ENCODE assay signal across 8 mouse cellular contexts in genomic region chr8:120322956-120323448, GRCm38 (mm10).
DNase-seq lines count a peak whose midpoint lies in the region; ATAC-seq lines count a peak whose summit lies in the region.

No protein-coding gene starts in this region.

- no peak overlapping the region for H3K4me2 ChIP-seq in embryonic facial prominence, embryonic 15.5 days (replicated peaks)

- peak; percentile 35 for ATAC-seq in embryonic facial prominence, embryonic 15.5 days (ENCODE audit: insufficient number of reproducible peaks, low FRiP score, low TSS enrichment, low read depth)
- ATAC-seq in hematopoietic stem cell, adult 5-6 weeks (replicated peaks in 1 of 2; ENCODE audit: insufficient read depth in 1 of 2, low FRiP score in 2 of 2, low TSS enrichment in 1 of 2, low read depth in 1 of 2, poor library complexity in 2 of 2, severe bottlenecking in 2 of 2), result peak; percentile 59 to 71

- H3K9me3 ChIP-seq in embryonic facial prominence, embryonic 15.5 days (replicated peaks), result no peaks in the 10 kb centered on the region

- H3K27me3 ChIP-seq in embryonic facial prominence, embryonic 15.5 days, result no peaks in the 10 kb centered on the region

- H3K4me3 ChIP-seq in embryonic facial prominence, embryonic 15.5 days (replicated peaks), result no peak overlapping the region
- H3K4me3 ChIP-seq in macrophage (ENCODE audit: inconsistent target), result no peak overlapping the region

- no peaks in the 10 kb centered on the region for H3K79me2 ChIP-seq in macrophage (ENCODE audit: inconsistent target)

- H3K4me1 ChIP-seq in embryonic facial prominence, embryonic 15.5 days, result peaks cover 47% of the 10 kb centered on the region

- no peaks in the 10 kb centered on the region for H3K36me3 ChIP-seq in embryonic facial prominence, embryonic 15.5 days
- H3K36me3 ChIP-seq in macrophage (ENCODE audit: inconsistent target), result no peaks in the 10 kb centered on the region

- peak; percentile 69 for DNase-seq in right cerebral cortex, postnatal 10 days (ENCODE audit: low spot score in 2 of 2)
- no peak for DNase-seq in right cerebral cortex, adult 2 months (ENCODE audit: low spot score in 2 of 2)
- peak; percentile 49 to 55 for DNase-seq in layer of hippocampus, postnatal 10 days (ENCODE audit: low spot score in 2 of 2)
- DNase-seq in skeletal muscle tissue, adult 2 months (ENCODE audit: low read depth, low spot score), result peak; percentile 49
- DNase-seq in thymus, adult 18-20 months, result no peak

- H3K9ac ChIP-seq in embryonic facial prominence, embryonic 15.5 days, result no peak overlapping the region

- WGBS in embryonic facial prominence, embryonic 15.5 days, result 23% methylated on average over 20 of the region's 20 CpGs
- 8% methylated on average over 19 of the region's 20 CpGs for WGBS in macrophage (ENCODE audit: missing documents)

- H3K27ac ChIP-seq in embryonic facial prominence, embryonic 15.5 days (replicated peaks), result no peak overlapping the region; the same call in 1 of the 2 replicates
- peak overlapping the region; percentile 48 for H3K27ac ChIP-seq in macrophage

Comparison
In these comparisons a context has a peak if more than half of its experiments do, and no peak if none do; other contexts are left out.
1. DNase-seq: peak in right cerebral cortex, postnatal 10 days (2 of 2), layer of hippocampus, postnatal 10 days (2 of 2) and skeletal muscle tissue, adult 2 months (single experiment); none in right cerebral cortex, adult 2 months (0 of 2) and thymus, adult 18-20 months (0 of 2).